Mouse (Mus musculus) embryonic facial prominence, embryonic 10.5 days (tissue): ENCODE data around the gene R3hdm2. TPM values are rescaled to one million over a fixed set of nuclear protein-coding genes. Genes with fewer than 3 reads are reported as not detected.
A peak's percentile ranks its signal among the peaks of the same experiment; 100 is the strongest.

Experiments
- DNase-seq: peaks from one replicate; pipeline ENCODE4 v3.0.0-alpha.2; 2017; ENCODE audit warnings: low spot score
- H3K27ac ChIP-seq: fragments of 300-500 bp; sonication (generic); replicated peaks from 2 replicates; pipeline ENCODE4 v1.5.1; 2016; ENCODE audit warnings: mild to moderate bottlenecking
- H3K27me3 ChIP-seq: fragments of 300-500 bp; sonication (generic); replicated peaks from 2 replicates; pipeline ENCODE4 v1.6.1; 2016; ENCODE audit warnings: low read depth, mild to moderate bottlenecking; ENCODE audit not compliant: poor library complexity, severe bottlenecking
- H3K36me3 ChIP-seq: fragments of 300-500 bp; sonication (generic); replicated peaks from 2 replicates; pipeline ENCODE4 v1.6.1; 2016; ENCODE audit warnings: mild to moderate bottlenecking, moderate library complexity
- H3K4me1 ChIP-seq: fragments of 300-500 bp; sonication (generic); 2 replicates; pipeline ENCODE4 v1.6.1; 2016
- H3K4me3 ChIP-seq: fragments of 300-500 bp; sonication (generic); 2 replicates; pipeline ENCODE4 v1.5.1; 2016; ENCODE audit warnings: mild to moderate bottlenecking, moderate library complexity
- H3K9me3 ChIP-seq: fragments of 300-500 bp; sonication (generic); 2 replicates; pipeline ENCODE4 v1.6.1; 2016; ENCODE audit warnings: mild to moderate bottlenecking
- WGBS: fragments of 180-500 bp; shearing (Covaris S2); methylation state at CpG from one replicate; pipeline ENCODE4 v1.1.7; 2016; 5-methylcytosine and 5-hydroxymethylcytosine counted together
- polyA plus RNA-seq: library from polyadenylated mRNA; unstranded; fragments of >200 nt; fragmentation: Nextera tagmentation; extraction: Ambion mirVana; gene quantifications from 2 replicates; pipeline ENCODE4 v1.2.1, GENCODE M21; 2016

The R3hdm2 gene
- polyA plus RNA-seq, 1 experiment from 2014 or later = 41.9 TPM

DNA sequence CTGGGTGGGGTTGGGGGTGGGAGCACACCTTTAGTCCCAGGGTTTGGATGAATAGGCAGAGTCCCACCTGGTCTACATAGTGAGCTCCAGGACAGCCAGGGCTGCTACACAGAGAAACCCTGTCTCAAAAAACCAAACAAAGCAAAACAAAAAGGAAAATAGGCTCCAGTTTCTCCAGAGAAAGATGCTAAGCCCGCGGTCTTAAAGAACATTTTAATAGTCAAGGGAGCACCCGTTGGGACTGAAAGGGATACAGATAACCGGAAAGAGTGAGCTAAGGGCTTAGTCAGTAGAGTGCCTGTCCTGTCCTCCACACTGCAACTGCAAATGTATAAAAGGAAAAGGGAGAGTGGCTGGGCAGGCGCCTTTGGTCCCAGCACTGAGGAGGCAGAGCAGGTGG lies 13.0 kb upstream of the R3hdm2 start:
- 75% methylated on average over 5 of the region's 5 CpGs for WGBS
- Histone ChIP-seq H3K4me1 (peaks cover 16% of the 10 kb centered on the region), H3K27me3 (no peaks in the 10 kb centered on the region), H3K9me3 (no peaks in the 10 kb centered on the region), H3K4me3 (no peak overlapping the region), H3K27ac (no peak overlapping the region), H3K36me3 (no peaks in the 10 kb centered on the region)
- no peak for DNase-seq

DNA sequence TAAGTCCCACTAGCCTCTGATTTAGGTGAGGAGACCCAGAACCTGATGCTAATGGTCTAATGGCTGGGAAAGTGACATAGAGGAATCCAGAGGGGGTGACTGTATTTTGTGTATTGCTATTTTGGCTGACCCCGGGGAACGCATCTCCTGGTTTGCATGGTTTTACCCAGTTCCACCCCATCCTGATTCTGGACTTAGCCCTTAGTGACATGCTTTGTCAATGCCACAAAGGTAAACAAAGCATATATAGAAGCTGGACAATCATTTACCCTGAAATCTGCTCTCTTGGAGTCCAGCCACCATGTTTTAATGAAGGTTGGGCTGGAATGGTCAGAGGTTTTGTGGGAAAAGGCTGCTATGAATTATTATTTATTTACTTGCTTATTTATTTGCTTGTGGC lies 11.9 kb upstream of the R3hdm2 start:
- H3K9me3 ChIP-seq = no peaks in the 10 kb centered on the region
- no peak overlapping the region for H3K27ac ChIP-seq
- H3K4me1 ChIP-seq = peaks cover 16% of the 10 kb centered on the region
- DNase-seq = no peak
- H3K36me3 ChIP-seq = no peaks in the 10 kb centered on the region
- H3K27me3 ChIP-seq = no peaks in the 10 kb centered on the region
- WGBS = 81% methylated on average over 2 of the region's 2 CpGs
- H3K4me3 ChIP-seq = no peak overlapping the region

DNA sequence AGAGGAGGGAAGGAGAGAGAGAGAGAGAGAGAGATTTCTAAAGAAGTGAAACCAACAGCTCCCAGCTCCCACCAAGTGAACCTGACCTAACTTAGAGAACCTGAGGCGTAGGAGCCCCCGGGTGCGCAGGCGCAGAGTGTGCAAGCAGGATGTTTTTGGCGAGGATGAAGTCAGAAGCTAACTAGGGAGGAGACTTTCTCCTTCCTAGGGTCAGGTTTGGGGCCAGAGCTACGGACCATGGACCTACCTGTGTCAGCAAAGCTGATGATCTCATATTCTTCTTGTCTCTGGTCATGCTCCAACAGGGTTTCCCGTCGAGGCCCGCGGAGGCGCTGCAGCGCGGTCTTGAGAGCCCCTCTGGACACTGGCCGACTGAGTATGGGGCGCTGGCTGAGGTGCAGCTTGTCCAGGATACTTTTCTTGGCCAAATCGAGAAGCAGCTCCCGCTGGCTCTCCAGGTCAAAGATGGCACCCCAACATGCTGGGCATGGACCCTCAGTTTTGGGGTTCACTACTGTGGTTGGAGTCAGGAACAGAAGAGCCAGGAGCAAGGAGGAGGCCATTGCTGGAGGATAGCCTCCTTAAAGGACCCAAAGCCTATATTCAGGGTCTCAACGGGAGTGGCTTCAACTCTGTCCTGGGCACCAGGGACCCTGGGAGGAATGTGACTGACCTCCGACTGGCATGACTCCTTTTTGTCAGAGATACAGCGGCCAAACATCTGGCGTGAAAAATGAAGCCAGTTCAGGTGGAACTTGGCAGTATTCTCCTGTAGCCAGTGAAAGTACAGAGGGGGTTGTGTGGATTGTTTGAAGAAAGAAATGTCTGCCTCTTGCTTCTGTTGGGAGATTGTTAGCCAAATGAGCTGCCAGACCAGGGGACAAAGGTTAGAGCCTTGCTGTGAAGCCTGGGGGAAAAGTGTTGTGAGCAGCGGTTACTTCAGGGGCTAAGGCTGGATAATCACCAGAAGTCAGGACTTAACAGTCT lies 10.0 kb upstream of the R3hdm2 start, which contains the start of gene Inhbc:
Gene Inhbc (minus strand): TSS at position 598 of the 987 bp plus-strand sequence.
- no peak within 1 kb of the TSS for H3K27ac ChIP-seq
- H3K4me3 ChIP-seq = no peak within 1 kb of the TSS
- no peaks in the 10 kb centered on the region for H3K36me3 ChIP-seq
- WGBS = 75% methylated on average over 22 of the region's 22 CpGs
- no peak for DNase-seq
- no peaks in the 10 kb centered on the region for H3K27me3 ChIP-seq
- H3K4me1 ChIP-seq = peaks cover 16% of the 10 kb centered on the region
- no peaks in the 10 kb centered on the region for H3K9me3 ChIP-seq

DNA sequence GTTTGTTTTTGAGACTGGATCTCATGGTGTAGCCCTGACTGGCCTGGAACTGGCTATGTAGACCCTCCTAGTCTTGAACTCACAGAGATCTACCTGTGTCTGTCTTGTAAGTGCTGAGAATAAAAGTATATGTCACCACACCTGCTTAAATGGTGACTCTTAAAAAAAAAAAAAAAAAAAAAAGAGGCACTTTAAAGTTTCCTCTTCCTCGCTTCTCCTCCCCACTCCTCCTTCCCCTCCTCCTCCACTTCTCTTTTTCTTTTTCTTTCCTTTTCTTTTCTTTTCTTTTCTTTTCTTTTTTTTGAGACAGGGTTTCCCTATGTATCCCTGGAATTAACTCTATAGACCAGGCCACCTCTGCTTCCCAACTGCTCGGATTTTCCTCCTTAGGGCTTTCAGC lies 9.1 kb upstream of the R3hdm2 start:
- H3K4me1 ChIP-seq = peaks cover 16% of the 10 kb centered on the region
- no peak overlapping the region for H3K27ac ChIP-seq
- no peaks in the 10 kb centered on the region for H3K36me3 ChIP-seq
- H3K27me3 ChIP-seq = no peaks in the 10 kb centered on the region
- no peak for DNase-seq
- H3K4me3 ChIP-seq = no peak overlapping the region
- no peaks in the 10 kb centered on the region for H3K9me3 ChIP-seq
- 71% methylated on average over 2 of the region's 2 CpGs for WGBS

DNA sequence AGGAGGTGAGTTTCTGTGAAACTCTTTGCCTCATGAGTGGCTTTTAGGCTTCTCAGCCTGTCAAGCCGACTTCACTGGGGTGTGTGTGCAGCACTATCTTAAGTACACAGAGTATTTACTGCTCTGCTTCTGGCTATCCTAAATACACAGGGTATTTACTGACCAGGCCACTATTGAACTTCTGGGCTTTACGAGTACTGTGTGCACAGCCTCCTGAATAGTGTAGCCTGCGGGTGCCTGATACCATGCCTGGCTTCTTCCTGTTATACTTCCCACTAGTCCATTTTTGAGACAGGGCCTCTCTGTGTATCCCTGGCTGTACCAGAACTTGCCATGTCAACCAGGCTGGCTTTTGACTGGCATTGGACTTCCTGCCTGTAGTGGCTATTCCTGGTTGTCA lies 2.4 kb upstream of the R3hdm2 start:
- no peak overlapping the region for H3K27ac ChIP-seq
- H3K4me1 ChIP-seq = peaks cover 11% of the 10 kb centered on the region
- no peaks in the 10 kb centered on the region for H3K36me3 ChIP-seq
- no peak for DNase-seq
- H3K9me3 ChIP-seq = no peaks in the 10 kb centered on the region
- WGBS = 77% methylated on average over 3 of the region's 3 CpGs
- no peak overlapping the region for H3K4me3 ChIP-seq
- H3K27me3 ChIP-seq = no peaks in the 10 kb centered on the region

DNA sequence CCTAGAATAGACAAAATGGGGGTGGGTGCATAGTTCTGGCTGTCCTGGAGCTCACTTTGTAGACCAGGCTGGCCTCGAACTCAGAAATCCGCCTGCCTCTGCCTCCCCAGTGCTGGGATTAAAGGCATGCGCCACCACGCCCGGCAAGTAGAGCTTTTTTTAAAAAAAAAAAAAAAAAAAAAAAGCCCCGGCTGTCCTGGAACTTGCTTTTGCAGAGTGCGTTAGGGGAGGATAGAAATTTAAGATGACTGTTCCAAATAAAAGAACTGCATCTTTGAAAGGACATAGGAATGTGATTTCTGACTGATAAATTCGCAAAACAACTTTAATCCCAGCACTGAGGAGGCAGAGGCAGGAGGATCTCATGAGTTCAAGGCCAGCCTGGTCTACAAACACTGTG lies 473 bp upstream of the R3hdm2 start:
- peak overlapping the region; percentile 95 for H3K27ac ChIP-seq
- peaks cover 11% of the 10 kb centered on the region for H3K4me1 ChIP-seq
- no peaks in the 10 kb centered on the region for H3K27me3 ChIP-seq
- H3K9me3 ChIP-seq = no peaks in the 10 kb centered on the region
- 87% methylated on average over 8 of the region's 8 CpGs for WGBS
- 0 out of 2 replicates have a peak, but pooled peaks cover 3% of the 10 kb centered on the region for H3K36me3 ChIP-seq
- peak overlapping the region; percentile 76 for H3K4me3 ChIP-seq
- no peak for DNase-seq

DNA sequence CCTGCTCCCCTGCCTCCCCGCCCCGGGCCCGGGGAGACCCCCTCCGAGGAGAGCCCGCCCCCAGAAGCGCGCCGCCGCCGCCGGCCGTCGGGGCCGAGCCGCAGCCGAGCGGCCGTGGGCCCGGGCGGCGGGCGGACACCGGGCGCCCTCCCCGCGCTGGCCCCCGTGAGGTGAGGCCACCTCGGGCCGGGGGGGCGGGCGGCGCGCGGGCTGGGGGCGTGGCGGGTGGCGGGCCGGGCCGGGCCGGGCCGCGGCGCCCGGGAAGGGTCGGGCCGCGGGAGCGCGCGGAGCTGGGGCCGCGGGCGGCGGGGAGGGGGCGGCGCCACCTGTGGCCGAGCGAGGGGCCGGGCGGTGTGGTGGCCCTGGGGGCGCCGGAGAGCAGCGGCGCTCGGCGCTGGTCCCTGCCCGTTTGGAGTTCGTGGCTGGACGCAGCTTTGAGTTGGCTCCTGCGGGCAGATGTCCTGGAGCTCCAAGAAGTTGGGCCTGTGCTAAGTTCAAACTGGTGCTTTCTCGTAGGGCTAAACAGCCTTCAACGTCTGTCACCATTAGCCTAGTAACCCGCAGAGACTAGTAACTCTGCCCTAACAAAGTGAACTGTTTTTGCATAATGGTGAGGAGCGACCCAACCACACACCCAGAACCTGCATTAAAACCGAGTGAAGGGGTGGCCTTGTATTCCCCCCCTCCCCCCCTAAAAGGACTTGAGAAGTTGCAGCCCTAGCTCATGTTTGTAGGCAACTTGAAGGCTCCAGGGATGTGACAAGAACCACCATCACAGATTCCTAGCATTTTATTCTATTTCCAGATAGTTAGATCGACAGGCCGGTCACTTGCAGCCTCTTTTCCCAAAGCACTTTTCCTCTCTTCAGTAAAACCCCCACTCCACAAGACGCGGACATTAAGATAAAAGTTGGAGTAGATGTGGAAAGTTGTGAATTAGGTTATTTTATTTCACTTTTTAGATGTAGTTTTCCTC lies 928 bp downstream of the R3hdm2 start:
- Histone ChIP-seq H3K9me3 (no peaks in the 10 kb centered on the region), H3K27ac (peak overlapping the region; percentile 95), H3K27me3 (no peaks in the 10 kb centered on the region), H3K36me3 (0 out of 2 replicates have a peak, but pooled peaks cover 3% of the 10 kb centered on the region), H3K4me1 (peaks cover 11% of the 10 kb centered on the region), H3K4me3 (peak overlapping the region; percentile 76)
- DNase-seq = peak; percentile 85
- WGBS = 6% methylated on average over 78 of the region's 79 CpGs

DNA sequence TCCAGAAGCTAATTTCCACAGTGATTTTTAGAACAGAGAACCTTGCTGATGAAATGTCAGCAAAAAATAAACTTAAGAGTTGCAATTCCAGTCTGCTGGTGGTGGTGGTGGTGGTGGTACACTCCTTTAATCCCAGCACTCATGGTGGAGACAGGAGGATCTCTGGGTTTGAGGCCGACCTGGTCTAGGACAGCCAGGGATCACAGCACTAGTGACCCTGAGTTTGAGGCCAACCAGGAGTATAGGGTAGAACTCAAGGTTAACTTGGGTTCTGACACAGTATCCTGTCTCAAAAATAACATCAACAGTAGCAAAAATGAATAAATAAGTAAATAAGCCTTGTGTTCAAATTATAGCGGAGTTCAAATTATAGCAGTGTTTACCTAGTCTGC lies 1.6 kb downstream of the R3hdm2 start:
- DNase-seq = no peak
- H3K4me1 ChIP-seq = peaks cover 11% of the 10 kb centered on the region
- H3K9me3 ChIP-seq = no peaks in the 10 kb centered on the region
- WGBS = 55% methylated on average over 2 of the region's 2 CpGs
- 0 out of 2 replicates have a peak, but pooled peaks cover 3% of the 10 kb centered on the region for H3K36me3 ChIP-seq
- H3K4me3 ChIP-seq = peak overlapping the region; percentile 76
- no peaks in the 10 kb centered on the region for H3K27me3 ChIP-seq
- H3K27ac ChIP-seq = peak overlapping the region; percentile 95

DNA sequence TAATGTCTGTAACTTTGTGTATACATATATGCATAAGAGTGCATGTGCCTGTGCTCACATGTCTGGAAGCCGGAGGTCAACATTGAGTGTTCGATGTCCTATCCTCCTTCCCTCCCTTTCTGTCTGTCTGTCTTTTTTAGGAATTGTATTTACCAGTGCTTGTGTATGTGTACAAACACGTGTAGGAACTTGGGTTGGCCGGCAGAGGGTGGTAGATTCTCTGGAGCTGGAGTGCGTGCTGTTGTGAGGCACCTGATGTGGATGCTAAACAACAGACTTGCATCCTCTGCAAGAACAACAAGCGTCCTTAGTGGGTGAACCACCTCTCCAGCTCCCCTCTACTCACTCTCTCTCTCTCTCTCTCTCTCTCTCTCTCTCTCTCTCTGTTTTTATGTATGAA lies 11.6 kb downstream of the R3hdm2 start:
- 84% methylated on average over 6 of the region's 6 CpGs for WGBS
- no peak overlapping the region for H3K4me3 ChIP-seq
- no peaks in the 10 kb centered on the region for H3K4me1 ChIP-seq
- no peaks in the 10 kb centered on the region for H3K9me3 ChIP-seq
- H3K27me3 ChIP-seq = no peaks in the 10 kb centered on the region
- peaks cover 52% of the 10 kb centered on the region for H3K36me3 ChIP-seq
- no peak overlapping the region for H3K27ac ChIP-seq
- no peak for DNase-seq

DNA sequence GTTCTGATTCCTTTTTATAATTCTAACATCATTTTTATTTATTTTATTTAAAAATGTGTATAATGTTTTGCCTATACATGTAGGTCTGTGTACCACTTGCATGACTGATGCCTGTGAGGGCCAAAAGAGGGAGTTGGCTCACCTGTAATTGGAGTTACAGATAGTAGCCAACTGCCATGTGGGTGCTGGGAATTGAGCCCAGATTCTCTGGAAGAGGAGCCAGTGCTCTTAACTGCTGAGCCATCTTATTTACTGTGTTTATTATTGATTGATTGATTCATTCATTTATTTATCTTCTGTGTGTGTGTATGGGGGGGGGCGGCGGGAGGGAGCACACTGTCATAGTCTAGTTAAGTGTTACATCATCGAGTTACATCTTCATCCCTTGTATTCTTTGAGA lies 24.6 kb downstream of the R3hdm2 start:
- no peak overlapping the region for H3K27ac ChIP-seq
- H3K27me3 ChIP-seq = no peaks in the 10 kb centered on the region
- peaks cover 45% of the 10 kb centered on the region for H3K36me3 ChIP-seq
- H3K4me1 ChIP-seq = no peaks in the 10 kb centered on the region
- H3K4me3 ChIP-seq = no peak overlapping the region
- no peaks in the 10 kb centered on the region for H3K9me3 ChIP-seq
- WGBS = 95% methylated on average over 3 of the region's 3 CpGs
- no peak for DNase-seq

DNA sequence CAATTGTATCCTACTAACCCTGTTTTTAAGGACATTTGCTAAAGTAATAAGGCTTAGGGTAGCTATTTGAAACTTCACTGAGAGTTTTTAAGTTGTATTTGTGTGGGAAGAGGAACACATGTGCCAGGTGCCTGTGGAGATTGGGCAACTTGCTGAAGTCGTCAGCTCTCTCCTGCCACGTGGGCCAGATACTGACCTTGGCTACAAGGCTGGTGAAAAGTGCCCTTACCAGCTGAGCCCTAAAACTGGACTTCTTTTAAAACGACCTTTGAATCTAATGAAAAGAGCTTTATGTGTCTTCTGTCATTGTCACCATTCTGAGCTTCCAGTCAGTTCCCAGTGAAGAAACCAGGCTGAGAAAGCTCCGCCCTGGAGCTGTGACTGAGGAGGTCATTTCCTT lies 27.3 kb downstream of the R3hdm2 start:
- Histone ChIP-seq H3K27ac (no peak overlapping the region), H3K4me1 (peaks cover 8% of the 10 kb centered on the region), H3K4me3 (no peak overlapping the region), H3K27me3 (no peaks in the 10 kb centered on the region), H3K9me3 (no peaks in the 10 kb centered on the region), H3K36me3 (peaks cover 18% of the 10 kb centered on the region)
- no peak for DNase-seq
- WGBS = 68% methylated on average over 4 of the region's 4 CpGs

DNA sequence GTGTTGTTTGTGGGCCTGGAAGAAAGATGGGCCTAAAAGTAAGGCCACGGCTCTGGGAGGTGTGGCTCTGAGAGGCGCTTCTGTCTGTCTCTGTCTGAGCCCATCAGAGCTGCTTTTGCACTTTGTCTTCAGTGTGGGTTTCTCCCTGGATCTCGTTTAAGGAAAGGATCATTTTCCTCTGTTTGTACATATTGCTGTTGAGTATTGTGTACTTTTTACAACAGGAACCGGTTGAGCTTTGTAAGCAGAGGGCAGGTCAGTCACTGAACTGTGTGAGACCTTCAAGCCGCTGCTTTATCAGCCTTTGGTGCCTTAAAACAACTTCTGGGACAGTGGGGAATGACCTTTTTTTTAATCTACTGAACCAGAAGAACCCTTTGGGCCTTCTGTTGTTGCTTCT lies 32.0 kb downstream of the R3hdm2 start:
- no peak overlapping the region for H3K4me3 ChIP-seq
- H3K27me3 ChIP-seq = no peaks in the 10 kb centered on the region
- H3K27ac ChIP-seq = no peak overlapping the region
- peaks cover 9% of the 10 kb centered on the region for H3K4me1 ChIP-seq
- H3K36me3 ChIP-seq = peaks cover 15% of the 10 kb centered on the region; the same call in 1 of the 2 replicates
- WGBS = 51% methylated on average over 5 of the region's 5 CpGs
- H3K9me3 ChIP-seq = no peaks in the 10 kb centered on the region
- no peak for DNase-seq
